Mouse (Mus musculus): ENCODE results near the gene Slc38a6. TPM values are rescaled to one million over a fixed set of nuclear protein-coding genes. Genes with fewer than 3 reads are reported as not detected.

Slc38a6 gene
- total and polyA plus RNA-seq, 3 experiments, result 7.0 to 15.4 (median 10.2) TPM

- H3K9me3 ChIP-seq (replicated peaks; ENCODE audit: low read length), result no peaks in the 10 kb centered on the region
- in situ Hi-C loops (cut with MboI; ENCODE audit: low pct_ligation_motif_present, low pct_unique_long_range_greater_than_20kb, low sequenced_read_pairs) (no loop called here), dilution Hi-C loops (cut with MboI; ENCODE audit: extremely low pct_ligation_motif_present, extremely low pct_unique_long_range_greater_than_20kb, low sequenced_read_pairs) (no loop called here)
- no peak overlapping the region for H3K4me2 ChIP-seq (ENCODE audit: insufficient read depth, low read depth, poor library complexity, severe bottlenecking)
- DNase-seq (ENCODE audit: extremely low read depth), result no peak
- no peak for TF ChIP-seq KAT2A (IDR thresholded peaks at IDR 0.05; ENCODE audit: insufficient replicate concordance, low read length)
- no peak for TF ChIP-seq CHD2 (IDR thresholded peaks at IDR 0.05; ENCODE audit: low read length)
- TF ChIP-seq NELFE (IDR thresholded peaks at IDR 0.05; ENCODE audit: low read depth, low read length), result no peak
- no peaks in the 10 kb centered on the region for H3K27me3 ChIP-seq (replicated peaks)
- no peak overlapping the region for H3K27ac ChIP-seq (ENCODE audit: insufficient read depth, low read depth)
- H3K9ac ChIP-seq (ENCODE audit: insufficient read depth, low read depth), result no peak overlapping the region
- H3K4me3 ChIP-seq (replicated peaks in 1 of 3; ENCODE audit: low read depth in 2 of 3, low read length in 2 of 3, poor library complexity in 1 of 3), result no peak overlapping the region
- H3K79me2 ChIP-seq (replicated peaks; ENCODE audit: control insufficient read depth, extremely low read depth, insufficient read depth, poor library complexity, severe bottlenecking), result no peaks in the 10 kb centered on the region
- H3K4me1 ChIP-seq (ENCODE audit: control insufficient read depth in 1 of 2, insufficient read depth in 2 of 2), result peaks cover 8 to 25% of the 10 kb centered on the region in 2 experiments
- peaks cover 0 to 17% of the 10 kb centered on the region in 2 experiments for H3K36me3 ChIP-seq (replicated peaks in 1 of 2; ENCODE audit: control insufficient read depth in 1 of 2, insufficient read depth in 1 of 2, low read length in 1 of 2)
These were observed 76.8 kb downstream of the Slc38a6 start for GRCm38 (mm10) chr12:73363401-73363800.

GRCm38 (mm10) chr12:73363956-73364355 is 77.4 kb downstream of the Slc38a6 start:
- Histone ChIP-seq H3K27ac (ENCODE audit: insufficient read depth, low read depth) (no peak overlapping the region), H3K36me3 (replicated peaks in 1 of 2; ENCODE audit: control insufficient read depth in 1 of 2, insufficient read depth in 1 of 2, low read length in 1 of 2) (peaks cover 0 to 14% of the 10 kb centered on the region in 2 experiments), H3K27me3 (replicated peaks) (no peaks in the 10 kb centered on the region), H3K9me3 (replicated peaks; ENCODE audit: low read length) (no peaks in the 10 kb centered on the region), H3K79me2 (replicated peaks; ENCODE audit: control insufficient read depth, extremely low read depth, insufficient read depth, poor library complexity, severe bottlenecking) (no peaks in the 10 kb centered on the region), H3K4me1 (ENCODE audit: control insufficient read depth in 1 of 2, insufficient read depth in 2 of 2) (peaks cover 8 to 30% of the 10 kb centered on the region in 2 experiments), H3K9ac (ENCODE audit: insufficient read depth, low read depth) (no peak overlapping the region), H3K4me2 (ENCODE audit: insufficient read depth, low read depth, poor library complexity, severe bottlenecking) (no peak overlapping the region), H3K4me3 (replicated peaks in 1 of 3; ENCODE audit: low read depth in 2 of 3, low read length in 2 of 3, poor library complexity in 1 of 3) (no peak overlapping the region)
- DNase-seq (ENCODE audit: extremely low read depth), result no peak
- dilution Hi-C loops (cut with MboI; ENCODE audit: extremely low pct_ligation_motif_present, extremely low pct_unique_long_range_greater_than_20kb, low sequenced_read_pairs) (no loop called here), in situ Hi-C loops (cut with MboI; ENCODE audit: low pct_ligation_motif_present, low pct_unique_long_range_greater_than_20kb, low sequenced_read_pairs) (no loop called here)
- TF ChIP-seq E2F4 (IDR thresholded peaks at IDR 0.05; ENCODE audit: insufficient replicate concordance, low read depth, low read length), result no peak
- TF ChIP-seq GABPA (IDR thresholded peaks at IDR 0.05; ENCODE audit: insufficient replicate concordance, low read depth, low read length), result no peak
- no peak for TF ChIP-seq CTCF (conservative IDR thresholded peaks at IDR 0.05 in 1 of 2, IDR thresholded peaks at IDR 0.05 in 1 of 2; ENCODE audit: low read depth in 2 of 2, low read length in 2 of 2)
- TF ChIP-seq MXI1 (IDR thresholded peaks at IDR 0.05; ENCODE audit: low read depth, low read length), result no peak
- no peak for TF ChIP-seq ZKSCAN1 (IDR thresholded peaks at IDR 0.05; ENCODE audit: borderline replicate concordance, low read depth, low read length)
- no peak for TF ChIP-seq BHLHE40 (IDR thresholded peaks at IDR 0.05; ENCODE audit: low read depth, low read length)

GRCm38 (mm10) chr12:73366581-73366980 is 80.0 kb downstream of the Slc38a6 start:
- Histone ChIP-seq H3K9ac (ENCODE audit: insufficient read depth, low read depth) (no peak overlapping the region), H3K36me3 (replicated peaks in 1 of 2; ENCODE audit: control insufficient read depth in 1 of 2, insufficient read depth in 1 of 2, low read length in 1 of 2) (no peaks in the 10 kb centered on the region), H3K4me2 (ENCODE audit: insufficient read depth, low read depth, poor library complexity, severe bottlenecking) (no peak overlapping the region), H3K79me2 (replicated peaks; ENCODE audit: control insufficient read depth, extremely low read depth, insufficient read depth, poor library complexity, severe bottlenecking) (no peaks in the 10 kb centered on the region), H3K27ac (ENCODE audit: insufficient read depth, low read depth) (no peak overlapping the region), H3K27me3 (replicated peaks) (no peaks in the 10 kb centered on the region), H3K9me3 (replicated peaks; ENCODE audit: low read length) (no peaks in the 10 kb centered on the region), H3K4me1 (ENCODE audit: control insufficient read depth in 1 of 2, insufficient read depth in 2 of 2) (peaks cover 8 to 33% of the 10 kb centered on the region in 2 experiments), H3K4me3 (replicated peaks in 1 of 3; ENCODE audit: low read depth in 2 of 3, low read length in 2 of 3, poor library complexity in 1 of 3) (no peak overlapping the region)
- dilution Hi-C loops (cut with MboI; ENCODE audit: extremely low pct_ligation_motif_present, extremely low pct_unique_long_range_greater_than_20kb, low sequenced_read_pairs), result no loop called here
- DNase-seq (ENCODE audit: extremely low read depth), result no peak
- TF ChIP-seq RAD21 (IDR thresholded peaks at IDR 0.05; ENCODE audit: low read depth, low read length), result no peak
- no peak for TF ChIP-seq ZKSCAN1 (IDR thresholded peaks at IDR 0.05; ENCODE audit: borderline replicate concordance, low read depth, low read length)
- TF ChIP-seq PAX5 (IDR thresholded peaks at IDR 0.05; ENCODE audit: low read length), result no peak
- TF ChIP-seq NELFE (IDR thresholded peaks at IDR 0.05; ENCODE audit: low read depth, low read length), result no peak
- TF ChIP-seq ZNF384 (IDR thresholded peaks at IDR 0.05; ENCODE audit: low read depth, low read length), result no peak
- no peak for TF ChIP-seq USF2 (conservative IDR thresholded peaks at IDR 0.05; ENCODE audit: low read depth, low read length)
- TF ChIP-seq UBTF (IDR thresholded peaks at IDR 0.05; ENCODE audit: low read depth, low read length), result no peak
- no peak for TF ChIP-seq HCFC1 (IDR thresholded peaks at IDR 0.05; ENCODE audit: low read depth, low read length)
- no peak for TF ChIP-seq EP300 (IDR thresholded peaks at IDR 0.05; ENCODE audit: low read length)
- no peak for TF ChIP-seq TBP (conservative IDR thresholded peaks at IDR 0.05; ENCODE audit: low read depth, low read length)
- TF ChIP-seq ZC3H11A (IDR thresholded peaks at IDR 0.05; ENCODE audit: low read depth, low read length), result no peak
- no peak for TF ChIP-seq NRF1 (IDR thresholded peaks at IDR 0.05; ENCODE audit: low read depth, low read length)
- no peak for TF ChIP-seq JUND (conservative IDR thresholded peaks at IDR 0.05; ENCODE audit: low read depth, low read length)
- no peak for TF ChIP-seq RCOR1 (conservative IDR thresholded peaks at IDR 0.05; ENCODE audit: low read depth, low read length)
- no peak for TF ChIP-seq MEF2A (IDR thresholded peaks at IDR 0.05; ENCODE audit: borderline replicate concordance, low read depth, low read length)
- no peak for TF ChIP-seq SIN3A (IDR thresholded peaks at IDR 0.05; ENCODE audit: low read length)
- no peak for TF ChIP-seq CTCF (conservative IDR thresholded peaks at IDR 0.05 in 1 of 2, IDR thresholded peaks at IDR 0.05 in 1 of 2; ENCODE audit: low read depth in 2 of 2, low read length in 2 of 2)
- TF ChIP-seq TCF12 (IDR thresholded peaks at IDR 0.05; ENCODE audit: low read depth, low read length), result no peak
- TF ChIP-seq E2F4 (IDR thresholded peaks at IDR 0.05; ENCODE audit: insufficient replicate concordance, low read depth, low read length), result no peak
- in situ Hi-C loops (cut with MboI; ENCODE audit: low pct_ligation_motif_present, low pct_unique_long_range_greater_than_20kb, low sequenced_read_pairs), result no loop called here
